Mouse (Mus musculus): ENCODE measurements around the gene Ube2q1.
"Not testable (repeated sequence)": the region's sequence is repeated elsewhere in the genome, so short reads cannot be mapped to it uniquely, and the experiment has no call there.

Gene Ube2q1

DNA sequence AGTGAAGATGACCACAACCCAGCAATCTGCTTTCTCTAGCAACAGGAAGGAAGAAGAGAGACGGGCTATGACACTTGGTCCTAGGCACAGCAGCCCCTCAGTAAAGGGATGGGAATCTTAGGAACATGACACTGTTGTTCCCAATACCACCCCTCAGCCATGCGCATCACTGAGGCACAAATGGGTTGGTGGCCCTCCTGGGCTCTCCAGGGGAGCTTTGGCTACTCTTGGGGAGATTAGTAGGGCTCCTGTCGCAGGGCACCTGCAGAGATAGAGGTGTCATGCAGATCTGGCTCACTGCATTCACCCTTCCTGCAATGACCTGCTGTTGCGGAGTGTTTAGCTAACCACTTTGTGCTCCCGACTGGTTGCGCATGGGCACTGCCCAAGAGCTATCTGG, 12.9 kb downstream of the Ube2q1 start:
- DNase-seq (ENCODE audit: low spot score in 2 of 2), result no peak

DNA sequence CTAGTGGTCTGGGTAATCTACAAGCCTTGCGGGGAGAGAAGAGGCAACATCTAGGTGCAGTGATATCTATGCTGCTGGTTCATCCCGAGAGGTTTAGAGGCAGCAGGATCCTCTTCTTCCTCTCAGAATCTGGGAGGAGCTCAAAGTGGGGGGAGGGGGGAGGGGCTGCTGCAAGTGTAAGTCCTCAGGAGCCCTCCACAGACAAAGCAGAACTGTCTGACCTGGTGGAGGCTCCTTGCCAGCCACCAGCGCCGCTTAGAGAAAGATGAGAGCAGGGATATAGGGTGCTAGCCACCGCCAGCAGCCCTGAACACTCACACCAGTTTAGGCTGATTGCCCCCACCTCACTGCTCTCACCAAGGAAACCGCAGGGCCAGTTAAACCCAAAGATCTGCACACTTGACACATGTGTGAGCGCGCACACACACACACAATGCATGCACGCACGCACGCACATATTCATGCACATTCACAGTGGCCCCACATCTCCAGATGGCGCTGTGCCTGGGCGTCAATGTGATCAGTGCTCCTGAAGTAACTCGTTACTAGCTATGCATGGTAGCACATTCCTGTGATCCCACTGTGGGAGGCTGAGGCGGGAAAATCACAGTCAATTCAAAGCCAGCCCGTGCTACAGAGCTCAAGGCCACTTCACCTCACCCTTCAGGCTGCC, 15.4 kb downstream of the Ube2q1 start:
- DNase-seq (ENCODE audit: low spot score in 2 of 2), result no peak

DNA sequence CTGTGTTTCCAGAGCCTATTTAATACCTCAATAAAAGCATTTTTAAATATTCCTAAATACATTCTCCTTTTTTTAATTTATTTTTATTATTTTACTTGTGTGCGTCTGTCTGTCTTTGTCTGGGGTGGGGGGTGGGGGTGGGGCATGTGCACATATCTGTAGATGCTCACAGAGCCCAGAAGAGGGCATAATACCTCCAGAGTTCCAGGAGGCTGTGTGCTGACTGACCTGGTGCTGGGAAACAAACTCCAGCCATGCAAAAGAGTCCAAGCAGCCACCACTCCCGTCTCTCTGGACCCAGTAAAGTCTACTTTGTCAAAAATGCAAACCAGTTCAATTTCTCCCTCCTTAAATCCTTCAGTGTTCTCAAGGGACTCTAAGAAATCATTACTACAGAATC, 21.2 kb downstream of the Ube2q1 start:
- no peak for DNase-seq (ENCODE audit: low spot score in 2 of 2)

DNA sequence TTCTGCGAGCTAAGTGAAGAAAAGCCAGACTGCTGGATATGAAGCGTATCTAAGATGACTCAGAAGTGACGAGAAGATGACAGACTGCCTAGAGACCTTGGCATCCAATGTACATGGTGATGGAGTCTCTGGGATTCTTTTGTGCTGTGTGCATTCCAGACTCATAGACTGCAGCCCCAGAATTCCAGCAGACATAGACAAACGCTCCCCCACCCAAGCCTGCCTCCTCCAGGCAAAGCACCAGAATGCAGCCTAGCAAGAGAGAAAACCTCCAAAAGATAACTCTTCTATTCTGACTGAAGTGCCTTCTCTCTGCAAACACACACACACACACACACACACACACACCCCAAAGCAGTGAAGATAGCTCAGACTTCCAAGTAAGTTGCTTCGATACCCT, 22.3 kb downstream of the Ube2q1 start:
- DNase-seq (ENCODE audit: low spot score in 2 of 2), result no peak

DNA sequence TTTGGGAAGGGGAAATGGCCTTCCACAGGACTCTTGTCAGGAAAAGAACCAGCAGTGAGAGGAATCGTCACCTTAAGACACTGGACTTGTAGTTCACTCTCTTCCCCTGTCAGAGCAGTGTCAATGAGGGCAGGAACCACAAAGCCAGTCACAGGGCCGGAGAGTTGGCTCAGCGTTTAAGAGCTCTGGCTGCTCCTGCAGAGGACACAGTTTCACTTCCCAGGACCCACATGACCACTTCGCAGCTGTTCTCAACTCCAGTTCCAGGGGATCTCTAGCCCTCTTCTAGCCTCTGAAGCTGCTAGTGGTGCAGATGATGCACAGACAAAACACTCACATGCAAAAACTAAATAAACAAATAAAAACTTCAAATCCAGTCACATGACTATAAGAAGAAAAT, 22.9 kb downstream of the Ube2q1 start:
- no peak for DNase-seq (ENCODE audit: low spot score in 2 of 2)

DNA sequence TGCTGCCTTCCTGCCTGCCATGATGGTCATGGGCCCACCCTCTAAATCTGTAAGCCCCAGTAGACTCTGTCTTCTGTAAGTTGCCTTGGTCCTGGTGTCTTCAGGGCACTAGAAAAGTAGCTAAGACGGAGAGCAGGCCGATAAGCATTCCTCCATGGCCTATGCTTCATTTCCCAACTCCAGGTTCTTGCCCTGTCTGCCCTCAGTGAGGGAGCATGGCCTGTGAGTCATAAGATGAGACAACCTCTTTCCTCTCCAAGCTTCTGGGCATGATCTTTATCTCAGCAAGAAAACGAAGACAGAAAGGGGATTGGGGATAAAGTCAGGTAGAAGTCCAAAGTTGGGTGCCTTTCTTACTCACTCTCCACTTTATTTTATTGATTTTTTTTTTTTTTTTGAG, 25.1 kb downstream of the Ube2q1 start:
- no peak for DNase-seq (ENCODE audit: low spot score in 2 of 2)

DNA sequence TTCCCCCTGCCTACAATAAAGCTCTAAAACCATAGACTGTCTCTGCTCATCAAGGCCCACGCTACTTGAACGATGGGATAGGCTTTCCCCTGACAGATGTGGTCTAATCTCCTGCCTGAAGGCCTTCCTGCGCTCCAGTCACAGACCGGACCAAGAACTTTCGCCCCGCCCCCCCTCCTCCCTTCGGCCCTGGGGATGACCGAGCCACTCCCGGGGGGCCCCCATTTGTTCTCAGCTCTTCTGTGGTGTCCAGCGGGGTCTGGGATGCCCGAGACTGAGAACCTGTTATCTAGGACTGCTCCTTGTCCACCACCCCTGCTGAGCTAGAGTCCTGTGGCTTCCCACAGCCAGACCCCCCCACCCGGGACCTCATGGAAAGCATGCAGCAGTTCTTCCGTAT, 26.1 kb downstream of the Ube2q1 start:
- no peak for DNase-seq (ENCODE audit: low spot score in 2 of 2)

DNA sequence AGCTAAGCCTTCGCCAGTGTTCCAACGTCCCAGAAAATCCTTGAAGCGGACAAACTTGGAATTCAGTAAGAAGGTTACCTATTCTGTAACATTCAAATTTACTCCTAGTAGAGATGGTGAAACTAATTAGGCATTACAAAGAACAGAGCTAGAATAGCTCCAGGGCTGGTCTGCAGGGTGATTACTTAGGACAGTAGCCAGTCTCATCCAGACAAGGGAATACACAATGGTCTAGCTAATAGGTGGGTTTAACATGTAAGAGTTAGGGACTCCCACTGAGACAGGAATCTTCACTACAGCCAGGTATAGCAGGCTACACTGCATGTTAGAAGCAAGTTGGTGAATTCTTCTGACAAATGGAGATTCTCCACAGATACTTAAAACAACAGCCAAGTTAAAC, 26.7 kb downstream of the Ube2q1 start:
- not testable (repeated sequence) for DNase-seq (ENCODE audit: low spot score in 2 of 2)

DNA sequence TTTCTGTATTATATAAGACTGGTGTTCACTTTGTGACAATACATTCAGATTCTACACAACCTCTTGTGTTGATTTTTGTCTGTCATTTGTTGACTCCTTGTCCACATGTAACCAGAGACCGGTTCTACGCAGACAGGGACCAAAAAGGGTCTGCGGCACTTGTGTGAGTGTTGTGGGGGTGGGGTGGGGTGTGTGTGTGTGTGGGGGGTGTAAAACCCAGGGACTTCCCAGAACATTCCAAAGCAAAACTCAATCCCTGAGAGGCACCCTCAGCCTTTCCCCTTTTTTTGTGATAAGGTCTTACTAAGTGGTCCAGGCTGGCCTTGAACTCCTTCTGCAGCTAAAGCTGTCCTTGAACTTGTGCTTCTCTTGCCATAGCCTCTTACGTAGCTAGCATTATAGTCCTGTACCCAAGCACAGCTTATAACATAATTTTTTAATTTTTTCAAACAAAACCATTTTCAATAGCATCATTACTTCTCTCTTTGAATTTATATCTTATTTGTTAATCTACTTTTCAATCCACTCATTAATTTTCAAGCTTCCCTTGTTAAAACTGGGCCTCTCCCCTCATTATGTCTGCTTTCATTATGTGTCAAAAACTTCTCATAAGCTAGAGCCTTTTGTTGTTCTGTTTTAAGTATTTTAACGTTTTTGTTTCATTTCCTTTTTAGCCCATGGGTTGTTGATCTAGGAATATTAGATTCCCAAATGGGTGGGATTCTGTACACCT, 27.5 kb downstream of the Ube2q1 start:
- no peak for DNase-seq (ENCODE audit: low spot score in 2 of 2)

DNA sequence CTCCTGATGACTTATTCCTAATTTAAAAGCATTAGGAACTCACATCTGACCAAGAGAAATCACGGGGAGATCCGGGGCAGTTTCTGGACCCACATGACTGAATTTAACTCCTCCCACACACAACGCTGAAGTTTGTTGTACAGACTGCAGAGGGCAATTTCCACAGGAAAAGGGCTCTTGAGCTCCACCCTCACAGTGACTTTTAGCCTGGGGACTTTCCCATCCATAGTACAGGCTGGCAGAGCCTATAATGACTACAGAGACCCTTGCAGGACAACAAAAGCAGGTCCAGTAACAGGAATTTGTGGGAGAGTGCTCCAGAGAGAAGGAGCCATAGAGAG, 28.1 kb downstream of the Ube2q1 start:
- DNase-seq (ENCODE audit: low spot score in 2 of 2), result no peak

DNA sequence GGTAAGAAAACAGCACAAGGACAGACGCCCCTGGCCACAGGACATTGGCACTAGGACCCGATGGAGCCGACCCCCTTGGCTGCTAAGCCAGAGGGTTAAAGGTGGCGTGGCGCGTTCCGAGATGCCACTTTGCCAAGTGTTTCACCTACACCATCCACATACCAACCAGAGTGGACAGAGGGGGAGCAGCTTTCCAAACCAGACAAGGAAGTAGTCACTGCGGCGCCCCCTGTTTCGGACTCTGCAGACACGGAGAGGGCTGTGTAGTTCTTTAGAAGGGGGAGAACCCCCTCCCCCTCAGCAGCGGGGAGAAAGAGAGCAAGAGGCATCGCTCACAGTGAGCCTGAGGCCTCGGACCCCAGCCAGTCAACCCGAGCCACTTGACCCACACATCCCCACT, 29.5 kb downstream of the Ube2q1 start:
- no peak for DNase-seq (ENCODE audit: low spot score in 2 of 2)

DNA sequence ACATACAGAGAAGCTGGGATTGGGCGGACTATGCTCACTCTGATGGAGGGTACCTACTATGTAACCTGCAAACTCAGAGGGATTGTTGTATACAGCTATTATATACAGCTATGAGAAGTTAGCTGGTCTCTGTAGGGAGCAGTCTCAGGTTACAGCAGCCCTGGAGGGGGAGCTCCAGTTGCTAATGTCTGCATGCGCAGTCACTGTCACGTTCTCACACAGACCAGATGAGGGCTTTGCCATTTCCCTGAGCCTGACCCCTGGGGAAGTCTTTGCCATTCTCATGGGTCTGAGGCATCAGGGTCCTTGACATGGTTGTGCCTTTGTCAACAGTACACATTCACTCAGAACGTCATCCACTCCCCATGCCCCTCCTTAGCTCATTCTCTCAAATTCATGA, 31.8 kb downstream of the Ube2q1 start:
- DNase-seq (ENCODE audit: low spot score in 2 of 2), result no peak

DNA sequence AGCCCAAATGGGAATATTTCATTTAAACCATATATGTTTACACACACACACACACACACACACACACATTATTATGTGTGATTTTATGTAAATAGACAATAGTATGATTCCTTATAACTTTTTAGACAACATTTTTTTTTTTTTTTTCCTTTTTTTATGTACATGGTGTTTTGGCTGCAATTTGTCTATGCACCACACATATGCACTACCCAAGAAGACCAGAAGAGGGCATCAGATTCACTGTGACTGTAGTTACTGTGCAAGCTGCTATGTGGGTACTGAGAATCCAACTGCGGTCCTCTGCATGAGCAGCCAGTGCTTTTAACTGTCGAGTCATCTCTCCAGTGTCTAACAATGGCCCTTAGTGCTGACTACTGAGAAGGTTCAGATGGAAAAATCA, 33.3 kb downstream of the Ube2q1 start:
- DNase-seq (ENCODE audit: low spot score in 2 of 2), result no peak

DNA sequence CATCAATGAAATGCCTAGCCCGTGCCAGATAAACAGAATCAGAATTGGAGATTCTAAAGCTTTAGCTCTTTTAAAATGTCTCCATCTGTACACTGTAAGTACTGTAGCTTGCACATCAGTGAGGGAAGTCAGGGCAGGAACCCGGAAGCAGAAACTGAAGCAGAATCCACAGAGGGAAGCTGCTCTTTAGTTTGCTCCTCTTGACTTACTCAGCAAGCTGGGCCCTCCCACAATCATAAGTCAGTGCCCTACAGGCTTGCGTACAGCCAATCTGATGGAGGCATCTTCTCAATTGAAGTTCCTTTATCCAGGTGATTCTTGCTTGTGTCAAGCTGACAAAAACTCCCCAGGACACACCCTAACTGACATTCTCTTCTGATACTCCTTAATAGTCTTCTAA, 33.8 kb downstream of the Ube2q1 start:
- DNase-seq (ENCODE audit: low spot score in 2 of 2), result no peak

DNA sequence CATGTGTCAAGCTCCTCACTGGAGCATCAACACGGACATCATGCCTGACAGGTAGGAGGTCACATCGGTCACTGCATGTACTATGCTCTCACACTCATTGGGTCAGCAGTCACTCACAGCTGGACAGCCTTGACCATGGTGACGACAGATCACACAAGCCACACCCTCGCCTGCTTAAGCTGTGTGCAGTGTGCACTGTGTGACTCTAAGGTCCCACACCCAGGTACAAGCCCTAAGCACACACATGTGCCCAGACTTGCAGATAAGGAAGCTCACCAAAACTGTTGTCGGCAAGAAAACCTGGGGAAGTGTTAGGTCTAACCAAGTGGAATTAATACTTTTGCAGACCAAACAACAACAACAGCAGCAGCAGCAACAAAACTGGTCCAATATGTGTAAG, 34.5 kb downstream of the Ube2q1 start:
- peak in 1 of 2 experiments; percentile 27 for DNase-seq (ENCODE audit: low spot score in 2 of 2)

DNA sequence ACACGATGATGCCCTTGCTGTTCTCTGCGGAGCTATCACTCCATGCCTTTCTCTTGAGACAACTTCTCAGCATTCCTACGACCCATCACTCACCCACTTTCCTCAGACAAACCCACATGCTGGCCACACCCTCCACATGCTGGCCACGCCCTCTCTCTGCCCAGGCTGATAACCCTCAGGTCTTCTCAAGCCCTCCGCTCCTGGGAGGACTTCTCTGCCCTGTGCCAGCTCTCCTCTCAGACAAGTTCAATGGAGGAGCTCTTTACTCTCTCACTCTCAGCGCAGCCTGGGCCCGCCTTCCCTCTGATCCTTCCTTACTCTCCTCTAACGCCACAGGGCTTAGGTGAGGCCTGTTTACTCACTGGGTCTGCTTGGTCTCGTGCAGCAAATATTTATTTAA, 35.2 kb downstream of the Ube2q1 start:
- DNase-seq (ENCODE audit: low spot score in 2 of 2), result no peak

DNA sequence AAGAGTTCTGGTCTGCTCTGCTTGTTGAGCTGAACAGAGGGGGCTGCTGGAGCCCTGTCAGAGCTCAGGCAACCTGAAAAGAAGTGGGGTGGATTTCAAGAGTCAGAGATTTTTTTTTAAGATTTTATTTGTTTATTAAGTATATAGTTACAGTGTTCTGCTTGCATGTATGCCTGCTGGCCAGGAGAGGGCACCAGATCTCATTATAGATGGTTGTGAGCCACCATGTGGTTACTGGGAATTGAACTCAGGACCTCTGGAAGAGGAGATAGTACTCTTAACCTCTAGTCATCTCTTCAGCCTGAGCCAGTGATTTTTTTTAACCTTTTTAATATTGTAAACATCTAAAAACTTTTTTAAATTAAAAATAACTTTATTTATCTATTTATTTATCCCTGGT, 37.4 kb downstream of the Ube2q1 start:
- DNase-seq (ENCODE audit: low spot score in 2 of 2), result no peak

DNA sequence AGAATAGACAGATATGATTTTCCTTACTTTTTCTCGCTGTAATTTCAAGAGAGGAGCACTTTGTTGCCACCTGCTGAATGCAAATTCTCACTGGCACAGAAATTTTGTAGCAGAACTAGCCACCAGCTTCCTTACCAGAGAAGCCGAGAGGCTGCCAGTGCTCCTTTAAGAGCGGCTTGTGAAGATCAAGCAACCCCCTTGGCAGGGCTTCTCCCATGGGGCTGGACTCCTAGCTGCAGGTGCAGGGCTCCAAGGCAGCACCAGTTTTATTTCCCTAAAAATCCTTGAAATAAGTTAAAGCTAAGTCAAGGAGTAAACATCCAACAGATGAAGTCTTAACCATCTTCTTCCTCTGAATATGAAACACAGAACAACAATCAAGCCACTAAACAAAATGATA, 38.8 kb downstream of the Ube2q1 start:
- no peak for DNase-seq (ENCODE audit: low spot score in 2 of 2)

DNA sequence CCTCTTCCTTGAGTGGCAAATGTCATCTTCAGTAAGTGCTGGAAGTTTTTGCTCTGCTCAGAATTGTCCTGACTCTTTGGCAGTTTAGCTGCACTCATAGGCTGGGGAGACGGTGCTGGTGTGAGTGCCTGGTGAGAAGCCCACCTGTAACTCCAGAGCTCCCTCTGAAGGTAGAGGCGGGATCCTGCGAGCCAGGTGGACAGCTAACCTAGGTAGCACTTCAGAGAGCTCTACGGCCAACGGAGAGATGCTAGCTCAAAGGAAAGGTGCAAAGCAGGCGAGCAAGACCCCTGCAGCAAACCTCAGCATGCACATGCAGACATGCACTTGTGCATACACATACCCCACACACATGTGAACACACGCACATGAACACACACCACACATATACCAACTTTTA, 40.6 kb downstream of the Ube2q1 start:
- no peak for DNase-seq (ENCODE audit: low spot score in 2 of 2)

DNA sequence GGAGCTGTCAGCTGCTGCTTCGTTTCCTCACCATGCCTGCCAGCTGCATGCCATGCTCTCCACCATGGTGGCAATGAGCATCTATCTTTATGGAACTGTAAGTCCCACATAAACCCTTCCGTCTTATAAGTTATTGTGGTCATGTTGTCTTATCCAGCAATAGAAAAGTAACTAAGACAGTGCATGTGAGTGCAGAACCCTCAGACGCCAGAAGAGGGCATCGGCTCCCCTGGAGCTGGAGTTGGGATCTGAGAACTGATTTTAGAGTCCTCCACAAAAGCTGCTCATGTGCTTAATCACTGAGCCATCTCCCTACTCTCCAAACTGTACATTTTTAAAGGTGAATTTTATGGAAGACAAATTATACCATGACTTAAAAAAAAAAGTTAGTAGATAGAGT, 43.6 kb downstream of the Ube2q1 start:
- DNase-seq (ENCODE audit: low spot score in 2 of 2), result no peak

DNA sequence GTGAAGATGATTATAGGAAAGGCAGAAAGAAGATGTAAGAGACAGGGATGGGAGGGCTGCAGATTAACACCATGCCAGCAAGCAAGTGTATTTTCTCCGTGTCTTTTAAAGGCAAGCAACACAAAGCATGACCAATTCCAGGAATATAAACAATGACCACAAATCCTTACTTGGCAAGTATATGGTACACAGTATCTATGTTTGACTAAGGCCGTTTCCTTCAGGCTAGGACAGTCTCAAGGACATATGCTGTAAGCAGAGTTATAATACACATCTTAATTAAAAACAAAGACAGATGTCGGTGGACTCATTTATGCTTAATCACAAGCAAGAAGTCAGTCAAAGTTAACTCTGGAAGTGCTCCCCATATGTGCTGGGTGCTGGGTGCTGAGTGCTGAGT, 45.2 kb downstream of the Ube2q1 start:
- DNase-seq (ENCODE audit: low spot score in 2 of 2), result no peak

DNA sequence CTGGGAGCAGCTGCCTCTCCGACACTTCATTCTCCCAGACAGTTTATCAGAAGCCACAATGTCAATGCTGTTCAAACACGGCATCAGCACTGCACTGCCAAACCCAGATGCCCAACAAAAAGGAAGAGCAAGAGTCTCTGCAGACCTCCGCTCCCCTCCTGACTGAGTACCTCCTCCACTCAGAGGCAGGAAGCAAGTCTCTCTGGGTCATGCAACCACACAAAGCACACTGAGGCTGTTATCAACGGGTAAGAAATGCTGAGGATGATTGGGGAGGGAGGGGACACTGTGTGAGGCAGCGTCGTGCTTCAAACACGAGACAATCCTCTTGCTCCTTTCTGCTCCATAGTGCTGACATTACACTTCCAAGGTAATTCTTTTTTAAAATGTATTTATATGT, 46.5 kb downstream of the Ube2q1 start:
- DNase-seq (ENCODE audit: low spot score in 2 of 2), result no peak

DNA sequence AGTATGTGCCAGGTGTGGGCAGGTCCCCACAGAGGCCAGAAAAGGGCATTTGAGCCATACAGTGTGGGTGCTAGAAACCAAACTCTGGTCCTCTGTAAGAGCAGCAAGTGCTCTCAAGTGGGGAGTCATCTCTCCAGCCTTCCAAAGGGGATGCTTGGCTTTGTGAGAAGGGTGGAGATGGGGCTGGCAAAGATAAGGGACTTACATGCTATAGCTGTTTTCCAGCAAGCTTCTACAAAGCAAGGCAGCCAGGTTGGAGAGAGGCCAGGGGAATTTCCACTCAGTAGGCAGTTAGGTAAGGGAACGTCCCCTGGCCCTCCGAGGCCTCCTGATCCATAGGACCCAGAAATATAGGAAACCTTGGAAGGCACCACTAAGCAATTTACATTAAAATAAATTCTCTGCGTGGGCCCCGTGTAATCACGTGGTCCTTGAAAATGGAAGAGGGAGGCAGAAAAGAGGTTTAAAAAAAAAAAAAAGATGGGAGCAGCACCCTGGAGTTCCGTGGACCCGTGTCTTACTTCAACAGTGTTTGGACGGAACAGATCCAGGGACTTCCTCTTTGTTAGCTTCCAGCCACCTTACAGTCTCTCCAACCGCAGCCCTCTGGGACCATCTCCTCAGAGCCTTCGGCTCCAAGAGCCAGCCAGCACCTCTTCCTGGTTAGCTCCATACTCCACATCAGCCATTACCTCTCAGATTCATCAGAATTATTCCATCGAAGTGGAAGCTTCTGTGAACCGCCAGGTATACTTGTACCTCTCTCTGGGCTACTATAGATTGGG, 47.1 kb downstream of the Ube2q1 start:
- DNase-seq (ENCODE audit: low spot score in 2 of 2), result no peak
